17 mouse cellular contexts compared by ENCODE assay signal in the genomic region with DNA sequence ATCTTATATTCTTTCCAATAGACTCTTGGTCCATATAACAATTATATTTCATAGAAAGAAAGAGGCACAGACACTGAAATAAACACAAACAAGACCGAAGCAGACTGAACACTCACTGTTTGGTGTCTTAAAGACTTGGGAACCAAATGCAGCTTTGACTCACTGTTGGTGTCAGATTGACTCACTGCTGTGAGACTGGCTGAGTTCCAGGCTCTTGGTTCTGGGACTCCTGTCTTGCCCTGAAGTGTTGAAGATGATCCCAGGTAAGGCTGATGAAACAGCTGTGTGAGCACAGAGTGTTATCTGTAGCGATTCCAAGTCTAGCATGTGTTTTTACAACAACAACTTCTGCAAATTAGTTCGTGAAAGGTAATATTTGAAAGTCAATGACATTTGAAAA. TPM values are rescaled to one million over a fixed set of nuclear protein-coding genes. Genes with fewer than 3 reads are reported as not detected.
"Had no signal": no experiment of that assay in that cellular context is flagged by ENCODE, and none has a peak within 500 bp of the region (broad histone marks: within the 10 kb centered on the region; RNA-seq: fewer than 3 reads in every experiment).

No protein-coding gene starts in this region.

- H3K27ac ChIP-seq: kidney, postnatal 0 days; layer of hippocampus, adult 2 months; limb, embryonic 13.5 days; liver, embryonic 14.5 days; midbrain, embryonic 13.5 days; neural tube, embryonic 15.5 days had no signal

- H3K4me2 ChIP-seq: limb, embryonic 13.5 days; midbrain, embryonic 13.5 days; neural tube, embryonic 15.5 days had no signal

- H3K9me3 ChIP-seq: limb, embryonic 13.5 days; midbrain, embryonic 13.5 days; neural tube, embryonic 15.5 days had no signal

- DNase-seq: kidney, adult 11 months; kidney, adult 9 months; kidney, postnatal 4 days; lung, adult 18-20 months; right cerebral cortex, postnatal 25 days; spleen, adult 18-20 months; thymus, adult 18-20 months; thymus, postnatal 14 days had no signal

- H3K4me3 ChIP-seq: layer of hippocampus, adult 2 months; limb, embryonic 13.5 days; midbrain, embryonic 13.5 days; myocyte; neural tube, embryonic 15.5 days had no signal

- H3K36me3 ChIP-seq: limb, embryonic 13.5 days; midbrain, embryonic 13.5 days; neural tube, embryonic 15.5 days had no signal

- H3K4me1 ChIP-seq: limb, embryonic 13.5 days; midbrain, embryonic 13.5 days; neural tube, embryonic 15.5 days had no signal

- H3K27me3 ChIP-seq: limb, embryonic 13.5 days; midbrain, embryonic 13.5 days; neural tube, embryonic 15.5 days had no signal

- H3K9ac ChIP-seq: limb, embryonic 13.5 days; liver, embryonic 14.5 days; midbrain, embryonic 13.5 days; neural tube, embryonic 15.5 days had no signal

- ATAC-seq: midbrain, embryonic 13.5 days had no signal

RNA-seq across cellular contexts. Expression of a gene that starts 55.2 kb away (rescaled TPM):
- total RNA-seq: liver, adult 2 months; megakaryocyte-erythroid progenitor cell, adult 5-6 weeks had no signal
- polyA plus RNA-seq: liver, adult 2 months had no signal
